Mouse (Mus musculus): ENCODE data around the gene Zfp933.
A peak's percentile ranks its signal among the peaks of the same experiment; 100 is the strongest.
"Not testable (repeated sequence)": the region's sequence is repeated elsewhere in the genome, so short reads cannot be mapped to it uniquely, and the experiment has no call there.

Gene Zfp933

GRCm38 (mm10) chr4:147847614-147848583, at the start of gene Zfp933:
Gene Zfp933 (minus strand): TSS chr4:147848366.
- peak; percentile 55 for DNase-seq (ENCODE audit: low spot score)

DNA sequence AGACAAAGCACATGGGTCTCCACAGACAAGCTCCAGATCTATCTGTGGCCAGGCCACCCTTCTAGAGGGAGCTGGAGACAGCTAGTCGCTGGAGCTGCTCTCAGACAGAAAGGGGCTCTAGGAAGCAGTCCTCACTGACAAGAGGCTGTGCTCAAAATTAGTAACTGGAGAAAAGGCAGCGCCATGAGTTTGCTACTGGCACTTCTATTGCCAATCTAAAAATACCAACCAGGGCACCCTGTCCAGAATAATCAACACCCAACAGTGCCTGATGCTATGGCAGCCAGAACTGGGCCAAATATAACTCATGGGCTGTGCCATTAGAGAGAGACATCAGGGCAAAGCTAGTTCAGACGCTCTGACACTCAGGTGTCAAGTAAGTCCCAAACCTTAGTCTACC, 49.2 kb upstream of the Zfp933 start:
- no peak for DNase-seq (ENCODE audit: low spot score)

- DNase-seq (ENCODE audit: low spot score): no peak
These were observed 48.2 kb upstream of the Zfp933 start for GRCm38 (mm10) chr4:147896411-147896810.

- DNase-seq (ENCODE audit: low spot score): no peak
These were observed 47.7 kb upstream of the Zfp933 start for GRCm38 (mm10) chr4:147895815-147896330.

DNA sequence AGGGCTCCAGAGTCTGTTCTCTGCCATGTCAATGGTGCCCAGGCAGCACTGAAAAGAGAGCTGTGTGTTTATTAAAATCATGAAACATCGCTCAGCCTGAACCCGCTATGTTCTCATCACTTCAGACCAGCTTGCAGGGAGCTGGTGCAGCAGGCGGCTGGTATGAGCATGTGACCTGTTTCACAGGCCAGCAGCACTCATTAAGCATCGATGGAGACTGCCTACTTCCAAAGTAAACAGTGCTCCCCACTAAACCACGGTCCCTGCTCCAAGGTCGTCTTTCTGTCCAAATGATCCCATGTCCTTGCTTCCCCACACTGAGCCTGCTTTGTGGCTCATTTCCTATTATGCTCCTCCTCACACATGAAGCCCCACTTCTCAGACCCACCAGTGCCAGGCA, 42.2 kb upstream of the Zfp933 start:
- DNase-seq (ENCODE audit: low spot score): no peak

- no peak for DNase-seq (ENCODE audit: low spot score)
These were observed 40.1 kb upstream of the Zfp933 start for GRCm38 (mm10) chr4:147888237-147888636.

DNA sequence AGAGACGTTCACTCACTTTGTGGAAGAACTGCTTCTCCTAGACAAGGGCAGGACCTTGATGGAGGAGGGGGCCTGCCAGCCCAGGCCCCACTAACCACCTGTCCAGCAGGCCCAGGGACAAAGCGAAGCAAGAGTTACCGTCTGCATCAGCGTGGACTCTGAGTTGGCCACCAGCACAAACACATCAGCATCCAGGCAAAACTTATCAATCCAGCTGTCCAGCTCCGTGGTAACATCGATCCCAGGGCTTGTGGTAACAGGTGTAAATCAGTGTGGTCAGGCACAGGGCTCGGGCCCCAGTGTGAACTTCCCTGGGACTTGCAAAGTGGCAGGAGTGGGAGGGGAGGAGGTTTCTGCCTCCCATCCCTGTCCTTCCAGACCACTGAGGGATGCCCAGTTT, 39.1 kb upstream of the Zfp933 start:
- DNase-seq (ENCODE audit: low spot score): no peak

- no peak for DNase-seq (ENCODE audit: low spot score)
These were observed 38.0 kb upstream of the Zfp933 start for GRCm38 (mm10) chr4:147886158-147886557.

DNA sequence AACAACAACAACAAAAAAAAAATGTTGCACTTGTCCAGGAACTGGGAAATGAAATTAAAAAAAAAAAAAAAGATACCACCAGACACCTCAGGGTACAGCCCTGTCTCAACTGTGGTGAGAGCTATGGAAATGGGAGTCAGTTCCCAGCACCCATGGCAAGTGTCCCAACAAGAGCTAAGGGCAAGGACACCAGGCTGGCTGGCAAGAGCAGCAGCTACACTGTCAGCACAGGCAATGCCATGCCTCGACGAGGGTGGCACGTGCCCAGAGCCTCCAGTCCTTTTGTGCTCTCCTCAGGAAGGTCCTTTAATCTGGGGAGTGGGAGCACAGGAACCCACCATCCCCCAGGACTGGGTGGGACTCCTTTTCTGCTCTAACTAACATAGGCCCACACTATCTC, 36.0 kb upstream of the Zfp933 start:
- no peak for DNase-seq (ENCODE audit: low spot score)

GRCm38 (mm10) chr4:147883041-147883440, 34.9 kb upstream of the Zfp933 start:
- DNase-seq (ENCODE audit: low spot score): no peak

DNA sequence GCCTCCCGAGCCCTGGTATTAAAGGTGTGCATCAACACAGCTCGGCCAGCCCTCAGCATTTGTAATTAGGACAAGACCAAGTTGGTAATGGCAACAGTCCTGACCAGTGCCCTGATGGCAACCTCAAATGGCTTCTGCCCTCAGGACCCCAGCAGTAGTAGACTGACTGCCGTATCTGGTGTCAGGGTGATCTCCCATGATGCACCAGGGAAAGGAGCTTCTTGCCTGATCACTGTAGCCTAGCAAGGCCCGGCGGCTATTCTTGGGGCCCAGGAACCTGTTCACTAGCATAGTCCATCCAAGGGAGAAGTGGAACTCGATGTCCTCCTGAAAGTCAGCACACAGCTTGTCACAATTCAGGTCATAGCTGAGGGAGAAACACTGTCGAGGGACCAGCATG, 33.6 kb upstream of the Zfp933 start:
- no peak for DNase-seq (ENCODE audit: low spot score)

DNA sequence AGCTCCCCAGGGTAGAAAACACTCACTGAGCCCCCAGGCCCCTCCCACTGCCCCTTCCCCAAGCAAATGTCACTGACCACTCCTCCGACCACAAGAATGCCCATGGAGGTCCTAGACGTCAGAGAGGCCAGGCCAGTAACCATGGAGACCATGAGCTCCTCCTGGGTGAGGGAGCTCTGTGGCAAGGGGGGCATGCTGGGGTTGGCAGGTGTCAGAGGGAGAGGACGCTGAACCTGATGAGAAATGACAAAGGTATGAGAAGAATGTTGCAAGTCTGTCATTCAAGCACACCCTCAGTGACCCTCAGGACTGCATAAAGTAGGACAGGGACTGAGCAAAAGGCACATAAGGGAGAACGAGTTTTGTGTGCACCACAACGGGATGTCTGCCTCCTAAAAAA, 31.7 kb upstream of the Zfp933 start:
- DNase-seq (ENCODE audit: low spot score): no peak

DNA sequence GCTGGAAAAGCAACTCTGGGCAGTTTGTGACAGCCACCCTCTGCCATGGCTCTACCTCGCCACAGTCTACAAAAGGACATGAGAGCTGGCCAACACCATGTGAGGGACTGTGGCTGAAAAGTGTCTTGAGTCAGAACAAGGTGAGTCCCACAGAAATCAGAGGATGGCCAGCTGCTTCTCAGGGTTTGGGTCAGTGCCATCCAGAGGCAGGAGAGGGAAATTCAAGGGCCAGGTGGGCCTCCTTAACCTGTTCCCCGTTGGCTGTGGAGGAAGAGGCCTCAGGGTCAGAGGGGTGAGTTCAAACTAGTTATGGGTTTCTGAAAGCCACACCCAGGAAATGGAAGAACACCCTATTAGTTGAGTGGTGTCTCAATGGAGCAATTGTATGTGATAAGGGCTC, 31.3 kb upstream of the Zfp933 start:
- no peak for DNase-seq (ENCODE audit: low spot score)

DNA sequence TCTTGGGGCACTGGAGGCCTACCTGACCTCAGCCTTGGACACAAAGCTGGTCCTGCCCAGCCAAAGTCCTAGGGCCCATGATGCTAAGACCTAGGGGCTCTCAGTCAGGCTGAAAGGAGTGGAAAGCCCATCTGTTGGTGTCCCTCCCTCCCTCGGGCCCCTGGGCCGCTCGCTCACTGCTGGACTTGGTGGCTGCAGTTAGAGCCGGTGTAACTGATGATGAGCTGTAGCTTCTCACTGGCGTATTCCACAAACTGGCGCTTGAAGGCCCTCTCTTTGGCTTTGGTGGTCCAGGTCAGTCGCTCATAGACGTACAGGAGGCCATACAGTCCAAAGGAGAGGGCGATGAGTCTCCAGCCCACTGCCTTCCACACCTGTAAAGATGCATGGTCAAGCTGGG, 30.4 kb upstream of the Zfp933 start:
- no peak for DNase-seq (ENCODE audit: low spot score)

- DNase-seq (ENCODE audit: low spot score): no peak
These were observed 27.8 kb upstream of the Zfp933 start for GRCm38 (mm10) chr4:147875852-147876575.

DNA sequence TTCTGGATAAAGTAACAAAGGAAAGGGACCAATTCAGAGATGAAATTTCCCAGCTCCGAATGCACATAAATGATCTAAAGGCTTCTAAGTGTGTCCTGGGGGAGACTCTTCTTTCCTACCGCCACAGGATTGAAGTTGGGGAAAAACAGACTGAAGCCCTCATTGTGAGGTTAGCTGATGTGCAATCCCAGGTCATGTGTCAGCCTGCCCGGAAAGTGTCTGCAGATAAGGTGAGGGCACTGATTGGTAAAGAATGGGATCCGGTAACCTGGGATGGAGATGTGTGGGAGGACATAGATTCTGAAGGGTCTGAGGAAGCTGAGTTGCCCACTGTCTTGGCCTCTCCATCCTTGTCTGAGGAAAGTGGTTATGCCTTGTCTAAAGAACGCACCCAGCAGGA, 21.1 kb upstream of the Zfp933 start:
- DNase-seq (ENCODE audit: low spot score): no peak

DNA sequence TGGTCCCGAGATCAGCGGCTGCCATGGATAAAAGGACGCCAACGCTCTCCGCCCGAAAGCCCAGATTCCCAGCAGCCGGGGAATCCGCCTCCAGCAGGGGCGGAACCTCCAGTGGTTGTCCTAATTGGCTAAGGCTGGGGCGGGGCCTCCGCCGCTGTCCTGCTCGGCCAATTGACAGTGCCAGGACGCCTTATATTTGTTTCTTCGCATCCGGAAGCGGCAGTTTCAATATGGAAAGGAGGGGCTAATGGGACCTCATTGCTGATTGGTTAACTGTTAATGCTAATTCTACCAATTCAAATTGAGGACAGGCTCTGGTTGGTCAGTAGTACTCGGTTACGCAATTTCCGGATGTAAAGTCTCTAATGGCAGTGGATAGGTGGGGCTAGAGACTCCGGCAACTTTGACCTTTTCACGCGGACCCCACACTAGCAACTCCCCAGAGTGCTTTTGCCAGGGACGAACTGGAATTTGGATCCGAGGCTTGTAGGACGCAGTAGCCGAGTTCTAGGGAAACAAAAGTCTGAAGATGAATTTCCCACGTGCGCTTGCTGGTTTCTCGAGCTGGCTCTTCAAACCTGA, 20.4 kb upstream of the Zfp933 start, which contains the start of the genes Miip and Fv1:
Gene Miip, minus strand, starts transcription at position 367 of the 582 bp plus-strand sequence.
Gene Fv1, plus strand, starts transcription at position 530 of the 582 bp plus-strand sequence.
- peak; percentile 85 for DNase-seq (ENCODE audit: low spot score)

- DNase-seq (ENCODE audit: low spot score): no peak
These were observed 19.6 kb upstream of the Zfp933 start for GRCm38 (mm10) chr4:147867563-147868449.

GRCm38 (mm10) chr4:147866793-147867192, 18.6 kb upstream of the Zfp933 start:
- DNase-seq (ENCODE audit: low spot score): not testable (repeated sequence)

DNA sequence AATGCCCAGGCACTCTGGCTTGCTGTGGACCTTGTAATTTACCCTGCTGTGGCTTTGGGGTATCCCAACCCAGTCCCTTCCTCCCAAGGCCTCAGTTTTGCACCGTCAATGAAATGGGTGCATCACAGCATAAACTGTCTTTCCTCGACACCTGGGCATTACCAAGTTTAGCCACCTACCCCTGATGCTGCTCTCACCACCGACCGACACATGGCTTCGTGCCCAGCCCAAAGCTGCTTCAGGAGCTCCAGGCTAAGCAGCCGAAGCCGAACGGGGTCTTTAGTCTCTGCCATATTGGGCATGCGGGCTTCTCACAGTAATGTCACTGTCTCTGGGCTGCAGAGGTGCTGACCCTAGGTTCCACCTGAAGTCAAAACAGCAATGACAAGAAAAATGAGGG, 17.9 kb upstream of the Zfp933 start:
- no peak for DNase-seq (ENCODE audit: low spot score)

- DNase-seq (ENCODE audit: low spot score): no peak
These were observed 17.5 kb upstream of the Zfp933 start for GRCm38 (mm10) chr4:147865651-147866050.
